7 mouse cellular contexts compared by ENCODE assay signal in the genomic region with DNA sequence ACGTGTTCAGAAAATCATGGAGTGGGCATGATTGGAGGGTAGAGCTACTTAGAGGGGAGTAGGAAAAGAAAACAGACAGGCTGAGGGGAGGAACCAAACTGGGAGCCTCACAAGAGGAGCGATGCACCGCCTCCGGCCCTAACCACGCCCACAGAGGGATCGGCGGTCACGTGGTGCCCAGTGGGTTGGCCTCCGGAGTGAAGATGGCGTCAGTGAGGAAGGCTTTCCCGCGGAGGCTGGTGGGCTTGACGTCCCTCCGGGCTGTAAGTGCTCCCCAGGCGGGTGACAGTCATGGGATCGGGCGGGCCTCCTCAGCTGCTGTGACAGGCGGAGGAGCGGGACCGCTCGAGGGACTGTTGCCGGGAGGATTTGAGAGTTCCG. TPM values are rescaled to one million over a fixed set of nuclear protein-coding genes. Genes with fewer than 3 reads are reported as not detected.
DNase-seq lines count a peak whose midpoint lies in the region; ATAC-seq lines count a peak whose summit lies in the region.

A gene (plus strand): TSS at position 171 of the 381 bp plus-strand sequence.

- peaks cover 13% of the 10 kb centered on the region for H3K36me3 ChIP-seq in embryonic facial prominence, embryonic 10.5 days (replicated peaks)
- H3K36me3 ChIP-seq in limb, embryonic 10.5 days: peaks cover 4% of the 10 kb centered on the region
- H3K36me3 ChIP-seq in midbrain, embryonic 13.5 days: peaks cover 7% of the 10 kb centered on the region

- peak within 1 kb of the TSS; percentile 76 for H3K4me3 ChIP-seq in embryonic facial prominence, embryonic 10.5 days
- peak within 1 kb of the TSS; percentile 80 for H3K4me3 ChIP-seq in limb, embryonic 10.5 days
- H3K4me3 ChIP-seq in midbrain, embryonic 13.5 days (replicated peaks): peak within 1 kb of the TSS; percentile 83

- no peaks in the 10 kb centered on the region for H3K27me3 ChIP-seq in embryonic facial prominence, embryonic 10.5 days (replicated peaks; ENCODE audit: low read depth, poor library complexity, severe bottlenecking)
- H3K27me3 ChIP-seq in limb, embryonic 10.5 days (ENCODE audit: low read depth, poor library complexity, severe bottlenecking): no peaks in the 10 kb centered on the region
- no peaks in the 10 kb centered on the region for H3K27me3 ChIP-seq in midbrain, embryonic 13.5 days

- H3K4me2 ChIP-seq in midbrain, embryonic 13.5 days (replicated peaks): peak within 1 kb of the TSS; percentile 81

- H3K4me1 ChIP-seq in embryonic facial prominence, embryonic 10.5 days: peaks cover 19% of the 10 kb centered on the region
- peaks cover 20% of the 10 kb centered on the region for H3K4me1 ChIP-seq in limb, embryonic 10.5 days
- H3K4me1 ChIP-seq in midbrain, embryonic 13.5 days (replicated peaks): peaks cover 28% of the 10 kb centered on the region

- peak; percentile 98 for DNase-seq in adrenal gland, postnatal 10 days
- peak; percentile 94 for DNase-seq in embryonic facial prominence, embryonic 10.5 days (ENCODE audit: low spot score)
- DNase-seq in kidney, adult 11 months: peak; percentile 94
- peak; percentile 95 for DNase-seq in limb, embryonic 10.5 days (ENCODE audit: low spot score)
- peak; percentile 90 for DNase-seq in spleen, adult 12 weeks (ENCODE audit: low spot score)

- H3K27ac ChIP-seq in embryonic facial prominence, embryonic 10.5 days (replicated peaks): peak within 1 kb of the TSS; percentile 70
- peak within 1 kb of the TSS; percentile 64 for H3K27ac ChIP-seq in limb, embryonic 10.5 days
- peak within 1 kb of the TSS; percentile 67 for H3K27ac ChIP-seq in midbrain, embryonic 13.5 days

- under 1% methylated on average over 23 of the region's 23 CpGs for WGBS in embryonic facial prominence, embryonic 10.5 days
- WGBS in limb, embryonic 10.5 days: 0% methylated on average over 23 of the region's 23 CpGs
- WGBS in midbrain, embryonic 13.5 days: 0% methylated on average over 23 of the region's 23 CpGs

- ATAC-seq in granulocyte monocyte progenitor cell, adult 5-6 weeks (replicated peaks; ENCODE audit: poor library complexity, severe bottlenecking): peak; percentile 84
- peak; percentile 92 for ATAC-seq in midbrain, embryonic 13.5 days

- 0 out of 2 replicates have a peak, but pooled peaks cover under 1% of the 10 kb centered on the region for H3K9me3 ChIP-seq in embryonic facial prominence, embryonic 10.5 days
- H3K9me3 ChIP-seq in limb, embryonic 10.5 days (replicated peaks): no peaks in the 10 kb centered on the region
- no peaks in the 10 kb centered on the region for H3K9me3 ChIP-seq in midbrain, embryonic 13.5 days

- H3K9ac ChIP-seq in midbrain, embryonic 13.5 days (replicated peaks): peak within 1 kb of the TSS; percentile 82

RNA-seq across cellular contexts. Expression of the gene that starts here (rescaled TPM):
- total RNA-seq in adrenal gland, postnatal 10 days (2021): 100 to 1,000 TPM in 1 of 2 experiments, 10 to 100 TPM in 1; 84.4 to 108 TPM
- polyA plus RNA-seq in embryonic facial prominence, embryonic 10.5 days (2016; fragmentation: Nextera tagmentation; extraction: Ambion mirVana): 64.3 and 68.6 TPM in 2 replicates
- 51.5 and 61.2 TPM in 2 replicates for total RNA-seq in granulocyte monocyte progenitor cell, adult 5-6 weeks (2014; fragmentation: Nextera tagmentation)
- 36.6 and 40.8 TPM in 2 replicates for total RNA-seq in granulocyte monocyte progenitor cell, adult 5-6 weeks (2017)
- 68.4 and 78.9 TPM in 2 replicates for polyA plus RNA-seq in limb, embryonic 10.5 days (2016; fragmentation: Nextera tagmentation; extraction: Ambion mirVana)
- 50.3 and 51.0 TPM in 2 replicates for polyA plus RNA-seq in midbrain, embryonic 13.5 days (2015; fragmentation: Nextera tagmentation; extraction: Ambion mirVana)

Comparison
In these comparisons a context has a peak if more than half of its experiments do, and no peak if none do; other contexts are left out.
1. Peak in every context shown above with its lines: DNase-seq, ATAC-seq, H3K4me3 ChIP-seq and H3K27ac ChIP-seq.